In genomic region chr5:142442045-142442440, GRCm38 (mm10) we compare ENCODE assay signal across 11 mouse cellular contexts. TPM values are rescaled to one million over a fixed set of nuclear protein-coding genes. Genes with fewer than 3 reads are reported as not detected.
DNase-seq lines count a peak whose midpoint lies in the region; ATAC-seq and TF ChIP-seq lines count a peak whose summit lies in the region.
"Had no signal": no experiment of that assay in that cellular context is flagged by ENCODE, and none has a peak within 500 bp of the region (broad histone marks: within the 10 kb centered on the region; RNA-seq: fewer than 3 reads in every experiment).

No protein-coding gene starts in this region.

- TF ChIP-seq POLR2A in kidney, adult 2 months (IDR thresholded peaks at IDR 0.05; ENCODE audit: low read depth, low read length): no peak

- no peak for ATAC-seq in G1E (ENCODE audit: extremely low read depth, insufficient number of reproducible peaks, low FRiP score, poor library complexity, severe bottlenecking)
- ATAC-seq in limb, embryonic 15.5 days (ENCODE audit: insufficient number of reproducible peaks, low FRiP score, low TSS enrichment, low read depth): no peak
- ATAC-seq: forebrain, embryonic 13.5 days; hindbrain, embryonic 16.5 days had no signal

- DNase-seq in kidney, adult 2 months: no peak
- no peak for DNase-seq in kidney, adult 11 months
- no peak for DNase-seq in G1E (ENCODE audit: low spot score)
- no peak for DNase-seq in cerebellum, postnatal 4 days (ENCODE audit: low spot score in 2 of 2)
- DNase-seq in right cerebral cortex, postnatal 14 days: no peak
- no peak for DNase-seq in thymus, postnatal 10 days (ENCODE audit: low spot score in 2 of 2)
- DNase-seq: left cerebral cortex, postnatal 4 days had no signal

- H3K36me3 ChIP-seq in kidney, adult 2 months (ENCODE audit: control insufficient read depth, insufficient read depth, low read length): no peaks in the 10 kb centered on the region
- H3K36me3 ChIP-seq in C2C12 (ENCODE audit: control insufficient read depth, insufficient read depth) (no peaks in the 10 kb centered on the region), G1E (replicated peaks) (peaks cover 83% of the 10 kb centered on the region)
- peaks cover 11% of the 10 kb centered on the region; the same call in 1 of the 2 replicates for H3K36me3 ChIP-seq in limb, embryonic 15.5 days

- no peak overlapping the region for H3K9ac ChIP-seq in limb, embryonic 15.5 days
- H3K9ac ChIP-seq: forebrain, embryonic 13.5 days had no signal

- no peaks in the 10 kb centered on the region for H3K27me3 ChIP-seq in kidney, adult 2 months (replicated peaks; ENCODE audit: control insufficient read depth, insufficient read depth, low read length)
- no peaks in the 10 kb centered on the region for H3K27me3 ChIP-seq in C2C12 (ENCODE audit: control insufficient read depth, insufficient read depth, insufficient read length)
- H3K27me3 ChIP-seq in G1E (ENCODE audit: insufficient read depth, low read length): no peaks in the 10 kb centered on the region
- no peaks in the 10 kb centered on the region for H3K27me3 ChIP-seq in limb, embryonic 15.5 days

- TF ChIP-seq CTCF in kidney, adult 2 months (conservative IDR thresholded peaks at IDR 0.05; ENCODE audit: insufficient read depth, insufficient read length, low read depth, low read length): no peak
- TF ChIP-seq CTCF in C2C12 (IDR thresholded peaks at IDR 0.05; ENCODE audit: control insufficient read depth, insufficient read depth, insufficient read length): no peak
- no peak for TF ChIP-seq CTCF in G1E (IDR thresholded peaks at IDR 0.05; ENCODE audit: low read depth, low read length)

- H3K9me3 ChIP-seq in G1E (replicated peaks): no peaks in the 10 kb centered on the region
- no peaks in the 10 kb centered on the region for H3K9me3 ChIP-seq in limb, embryonic 15.5 days
- H3K9me3 ChIP-seq: forebrain, embryonic 13.5 days had no signal

- H3ac ChIP-seq in C2C12 (ENCODE audit: control insufficient read depth, insufficient read length, low read depth): peak overlapping the region; percentile 22

- peaks cover 35% of the 10 kb centered on the region for H3K4me1 ChIP-seq in kidney, adult 2 months (ENCODE audit: control insufficient read depth, insufficient read depth, low read length)
- H3K4me1 ChIP-seq in G1E (ENCODE audit: insufficient read depth, low read depth, low read length): peaks cover 72% of the 10 kb centered on the region
- peaks cover 81% of the 10 kb centered on the region for H3K4me1 ChIP-seq in limb, embryonic 15.5 days

- H3K27ac ChIP-seq in kidney, adult 2 months (ENCODE audit: insufficient read depth, low read depth, low read length): peak overlapping the region; percentile 14; the same call in 1 of the 2 replicates
- H3K27ac ChIP-seq in limb, embryonic 15.5 days: peak overlapping the region; percentile 96

- H3K4me2 ChIP-seq in limb, embryonic 15.5 days: peak overlapping the region; percentile 17; the same call in 1 of the 2 replicates
- H3K4me2 ChIP-seq: forebrain, embryonic 13.5 days had no signal

- peaks cover 44% of the 10 kb centered on the region for H3K79me2 ChIP-seq in C2C12 (ENCODE audit: control insufficient read depth, insufficient read depth)

- H3K79me3 ChIP-seq in C2C12 (ENCODE audit: low read depth): peaks cover 4% of the 10 kb centered on the region

- H3K4me3 ChIP-seq in kidney, adult 2 months (ENCODE audit: insufficient read depth, low read depth, low read length): no peak overlapping the region
- no peak overlapping the region for H3K4me3 ChIP-seq in C2C12 (ENCODE audit: insufficient read depth, poor library complexity, severe bottlenecking)
- peak overlapping the region; percentile 46; the same call in 1 of the 2 replicates for H3K4me3 ChIP-seq in G1E (ENCODE audit: low read depth, low read length)
- H3K4me3 ChIP-seq in limb, embryonic 15.5 days: no peak overlapping the region
- H3K4me3 ChIP-seq: forebrain, embryonic 13.5 days had no signal

- WGBS in kidney, adult 2 months: 57% methylated on average over 7 of the region's 7 CpGs
- 87% methylated on average over 7 of the region's 7 CpGs for WGBS in limb, embryonic 15.5 days

TF ChIP-seq in C2C12, 6 proteins besides CTCF, POLR2A, EP300 and RAD21:
- TF ChIP-seq MYOD1 (IDR thresholded peaks at IDR 0.05; ENCODE audit: control insufficient read depth, insufficient read length, low read depth) (no peak), MYOG (IDR thresholded peaks at IDR 0.05; ENCODE audit: control insufficient read depth, extremely low read depth, insufficient read length) (no peak), FOSL1 (IDR thresholded peaks at IDR 0.05; ENCODE audit: insufficient read depth, low read length, poor library complexity, severe bottlenecking) (no peak), CEBPB (IDR thresholded peaks at IDR 0.05; ENCODE audit: low read depth) (no peak), USF1 (IDR thresholded peaks at IDR 0.05; ENCODE audit: low read depth) (no peak), MAX (IDR thresholded peaks at IDR 0.05) (no peak)
TF ChIP-seq in C2C12: peak in this region for 0.

RNA-seq across cellular contexts. Expression of gene Ap5z1, which starts 21.7 kb away (rescaled TPM):
- polyA plus RNA-seq in kidney, adult 2 months (2012; rRNA removed): 37.4 and 45.6 TPM in 2 replicates
- 6.6 TPM for polyA plus RNA-seq in C2C12 (2012; fragmentation: generic; extraction: Trizol)
- total RNA-seq in G1E (2014; fragmentation: Nextera tagmentation): 14.1 and 14.6 TPM in 2 replicates
- 11.5 and 14.0 TPM in 2 replicates for total RNA-seq in G1E (2017)
- polyA plus RNA-seq in G1E (2012): 32.0 and 37.7 TPM in 2 replicates
- polyA plus RNA-seq in limb, embryonic 15.5 days (2015; fragmentation: Nextera tagmentation; extraction: Ambion mirVana): 9.8 and 9.9 TPM in 2 replicates

RNA-seq across cellular contexts. Expression of gene Foxk1, which starts 40.7 kb away (rescaled TPM):
- polyA plus RNA-seq in kidney, adult 2 months (2012; rRNA removed): 11.6 and 12.4 TPM in 2 replicates
- 8.2 TPM for polyA plus RNA-seq in C2C12 (2012; fragmentation: generic; extraction: Trizol)
- 26.9 and 29.5 TPM in 2 replicates for total RNA-seq in G1E (2014; fragmentation: Nextera tagmentation)
- total RNA-seq in G1E (2017): 4.9 and 5.5 TPM in 2 replicates
- polyA plus RNA-seq in G1E (2012): 39.3 and 42.7 TPM in 2 replicates
- 4.4 and 5.3 TPM in 2 replicates for polyA plus RNA-seq in limb, embryonic 15.5 days (2015; fragmentation: Nextera tagmentation; extraction: Ambion mirVana)
